Mouse (Mus musculus): ENCODE data around the gene Zcchc14.
A peak's percentile ranks its signal among the peaks of the same experiment; 100 is the strongest.
"Not testable (repeated sequence)": the region's sequence is repeated elsewhere in the genome, so short reads cannot be mapped to it uniquely, and the experiment has no call there.

Gene Zcchc14

GRCm38 (mm10) chr8:121652774-121653323, at the start of gene Zcchc14:
Zcchc14 (minus strand) TSS chr8:121652901.
- DNase-seq (ENCODE audit: low spot score in 2 of 2) = no peak

- DNase-seq (ENCODE audit: low spot score in 2 of 2) = no peak
Observed at GRCm38 (mm10) chr8:121699936-121700335, 47.2 kb upstream of the Zcchc14 start.

- peak in 1 of 2 experiments; percentile 19 for DNase-seq (ENCODE audit: low spot score in 2 of 2)
Observed at GRCm38 (mm10) chr8:121698615-121699101, 46.0 kb upstream of the Zcchc14 start.

GRCm38 (mm10) chr8:121697735-121698614, 45.3 kb upstream of the Zcchc14 start:
- DNase-seq (ENCODE audit: low spot score in 2 of 2) = no peak

GRCm38 (mm10) chr8:121695585-121696184, 43.0 kb upstream of the Zcchc14 start:
- no peak for DNase-seq (ENCODE audit: low spot score in 2 of 2)

GRCm38 (mm10) chr8:121694453-121694852, 41.8 kb upstream of the Zcchc14 start:
- DNase-seq (ENCODE audit: low spot score in 2 of 2) = peak; percentile 19 to 44

- DNase-seq (ENCODE audit: low spot score in 2 of 2) = no peak
Observed at GRCm38 (mm10) chr8:121688496-121688895, 35.8 kb upstream of the Zcchc14 start.

GRCm38 (mm10) chr8:121687455-121688161, 34.9 kb upstream of the Zcchc14 start:
- DNase-seq (ENCODE audit: low spot score in 2 of 2) = no peak

GRCm38 (mm10) chr8:121685419-121685818, 32.7 kb upstream of the Zcchc14 start:
- peak; percentile 7 to 17 for DNase-seq (ENCODE audit: low spot score in 2 of 2)

- DNase-seq (ENCODE audit: low spot score in 2 of 2) = no peak
Observed at GRCm38 (mm10) chr8:121683083-121683832, 30.6 kb upstream of the Zcchc14 start.

- no peak for DNase-seq (ENCODE audit: low spot score in 2 of 2)
Observed at GRCm38 (mm10) chr8:121681457-121681856, 28.8 kb upstream of the Zcchc14 start.

GRCm38 (mm10) chr8:121680896-121681295, 28.2 kb upstream of the Zcchc14 start:
- no peak for DNase-seq (ENCODE audit: low spot score in 2 of 2)

- DNase-seq (ENCODE audit: low spot score in 2 of 2) = no peak
Observed at GRCm38 (mm10) chr8:121678696-121679095, 26.0 kb upstream of the Zcchc14 start.

GRCm38 (mm10) chr8:121675701-121676100, 23.0 kb upstream of the Zcchc14 start:
- DNase-seq (ENCODE audit: low spot score in 2 of 2) = no peak

- DNase-seq (ENCODE audit: low spot score in 2 of 2) = no peak
Observed at GRCm38 (mm10) chr8:121675161-121675560, 22.5 kb upstream of the Zcchc14 start.

GRCm38 (mm10) chr8:121674524-121674923, 21.8 kb upstream of the Zcchc14 start:
- no peak for DNase-seq (ENCODE audit: low spot score in 2 of 2)

GRCm38 (mm10) chr8:121673917-121674316, 21.2 kb upstream of the Zcchc14 start:
- no peak for DNase-seq (ENCODE audit: low spot score in 2 of 2)

- DNase-seq (ENCODE audit: low spot score in 2 of 2) = no peak
Observed at GRCm38 (mm10) chr8:121673153-121673552, 20.5 kb upstream of the Zcchc14 start.

- no peak for DNase-seq (ENCODE audit: low spot score in 2 of 2)
Observed at GRCm38 (mm10) chr8:121669208-121669607, 16.5 kb upstream of the Zcchc14 start.

GRCm38 (mm10) chr8:121668553-121668952, 15.9 kb upstream of the Zcchc14 start:
- no peak for DNase-seq (ENCODE audit: low spot score in 2 of 2)

GRCm38 (mm10) chr8:121667936-121668500, 15.3 kb upstream of the Zcchc14 start:
- not testable (repeated sequence) for DNase-seq (ENCODE audit: low spot score in 2 of 2)

Data from natural killer cell, adult 2 months (primary cell).